Mouse (Mus musculus): ENCODE measurements at regions not wholly inside any gene's neighbourhood (a gene's known extent, or its start where the extent isn't known, plus 50 kb on each side); places are given as distances from the start of the nearest gene placed in this dataset.

- ATAC-seq (ENCODE audit: low FRiP score, low read depth), result no peak
- Histone ChIP-seq H3K4me3 (replicated peaks; ENCODE audit: low read length) (no peak overlapping the region), H3K4me2 (replicated peaks; ENCODE audit: low read depth, low read length, severe bottlenecking) (no peak overlapping the region), H3K27me3 (ENCODE audit: control insufficient read depth, insufficient read depth, low read length) (no peaks in the 10 kb centered on the region), H3K27ac (replicated peaks; ENCODE audit: low read depth, low read length) (no peak overlapping the region), H3K9ac (ENCODE audit: low read depth, low read length, severe bottlenecking) (no peak overlapping the region), H3K36me3 (ENCODE audit: control insufficient read depth, insufficient read depth, low read length) (no peaks in the 10 kb centered on the region), H3K4me1 (ENCODE audit: control insufficient read depth, insufficient read depth, low read length) (no peaks in the 10 kb centered on the region), H3K9me3 (ENCODE audit: control insufficient read depth, low read length) (no peaks in the 10 kb centered on the region)
- WGBS, result 84% methylated on average over 8 of the region's 8 CpGs
- no peak for TF ChIP-seq POLR2A (IDR thresholded peaks at IDR 0.05; ENCODE audit: borderline replicate concordance, extremely low read depth, insufficient read depth, insufficient read length)
- no peak for DNase-seq (ENCODE audit: low spot score)
Measured at GRCm38 (mm10) chr4:97509576-97509975, 263.0 kb upstream of the Nfia start.

DNA sequence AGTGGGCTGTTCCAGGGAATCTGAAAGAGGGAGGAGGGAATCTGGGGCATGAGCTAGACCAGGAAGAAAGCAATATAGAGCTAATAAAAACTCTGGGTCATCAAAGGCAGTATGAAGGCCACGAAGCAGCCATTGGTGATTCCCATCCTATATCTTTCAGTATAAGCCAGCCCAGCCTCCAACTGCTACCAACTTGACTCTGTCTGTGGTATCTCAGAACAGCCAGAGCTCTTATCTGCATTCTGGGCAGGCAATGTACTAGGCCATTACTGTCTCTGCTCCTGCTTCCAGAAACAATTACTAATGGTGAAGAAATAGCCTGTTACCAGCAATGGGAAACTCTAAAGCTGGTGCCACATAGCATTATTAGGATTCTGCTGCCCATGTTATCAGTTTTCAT is 266.8 kb upstream of the Nfia start:
- no peak for TF ChIP-seq POLR2A (IDR thresholded peaks at IDR 0.05; ENCODE audit: borderline replicate concordance, extremely low read depth, insufficient read depth, insufficient read length)
- ATAC-seq (ENCODE audit: low FRiP score, low read depth), result no peak

GRCm38 (mm10) chr4:97491248-97491804 is 281.2 kb upstream of the Nfia start:
- H3K4me2 ChIP-seq (replicated peaks; ENCODE audit: low read depth, low read length, severe bottlenecking), result no peak overlapping the region
- H3K36me3 ChIP-seq (ENCODE audit: control insufficient read depth, insufficient read depth, low read length), result no peaks in the 10 kb centered on the region
- no peak overlapping the region for H3K4me3 ChIP-seq (replicated peaks; ENCODE audit: low read length)
- DNase-seq (ENCODE audit: low spot score) (no peak), ATAC-seq (ENCODE audit: low FRiP score, low read depth) (no peak)
- no peak overlapping the region for H3K9ac ChIP-seq (ENCODE audit: low read depth, low read length, severe bottlenecking)
- no peak overlapping the region for H3K27ac ChIP-seq (replicated peaks; ENCODE audit: low read depth, low read length)
- no peak for TF ChIP-seq POLR2A (IDR thresholded peaks at IDR 0.05; ENCODE audit: borderline replicate concordance, extremely low read depth, insufficient read depth, insufficient read length)
- H3K27me3 ChIP-seq (ENCODE audit: control insufficient read depth, insufficient read depth, low read length), result no peaks in the 10 kb centered on the region
- no peaks in the 10 kb centered on the region for H3K9me3 ChIP-seq (ENCODE audit: control insufficient read depth, low read length)
- WGBS, result 85% methylated on average over 2 of the region's 2 CpGs
- H3K4me1 ChIP-seq (ENCODE audit: control insufficient read depth, insufficient read depth, low read length), result peaks cover 7% of the 10 kb centered on the region; the same call in 1 of the 2 replicates

More for the DNA sequence above, 266.8 kb upstream of the Nfia start:
- H3K4me2 ChIP-seq (replicated peaks; ENCODE audit: low read depth, low read length, severe bottlenecking), result no peak overlapping the region
- no peak overlapping the region for H3K27ac ChIP-seq (replicated peaks; ENCODE audit: low read depth, low read length)
- no peaks in the 10 kb centered on the region for H3K9me3 ChIP-seq (ENCODE audit: control insufficient read depth, low read length)
- H3K4me3 ChIP-seq (replicated peaks; ENCODE audit: low read length), result no peak overlapping the region
- 62% methylated on average over 1 of the region's 1 CpGs for WGBS
- H3K27me3 ChIP-seq (ENCODE audit: control insufficient read depth, insufficient read depth, low read length), result no peaks in the 10 kb centered on the region
- H3K36me3 ChIP-seq (ENCODE audit: control insufficient read depth, insufficient read depth, low read length), result no peaks in the 10 kb centered on the region
- no peaks in the 10 kb centered on the region for H3K4me1 ChIP-seq (ENCODE audit: control insufficient read depth, insufficient read depth, low read length)
- no peak overlapping the region for H3K9ac ChIP-seq (ENCODE audit: low read depth, low read length, severe bottlenecking)
- no peak for DNase-seq (ENCODE audit: low spot score)

GRCm38 (mm10) chr4:97486354-97486753 is 286.2 kb upstream of the Nfia start:
- no peak for DNase-seq (ENCODE audit: low spot score)
- ATAC-seq (ENCODE audit: low FRiP score, low read depth), result no peak
- Histone ChIP-seq H3K9ac (ENCODE audit: low read depth, low read length, severe bottlenecking) (no peak overlapping the region), H3K4me3 (replicated peaks; ENCODE audit: low read length) (no peak overlapping the region), H3K36me3 (ENCODE audit: control insufficient read depth, insufficient read depth, low read length) (no peaks in the 10 kb centered on the region), H3K27me3 (ENCODE audit: control insufficient read depth, insufficient read depth, low read length) (no peaks in the 10 kb centered on the region), H3K27ac (replicated peaks; ENCODE audit: low read depth, low read length) (no peak overlapping the region), H3K9me3 (ENCODE audit: control insufficient read depth, low read length) (no peaks in the 10 kb centered on the region), H3K4me1 (ENCODE audit: control insufficient read depth, insufficient read depth, low read length) (peaks cover 24% of the 10 kb centered on the region), H3K4me2 (replicated peaks; ENCODE audit: low read depth, low read length, severe bottlenecking) (no peak overlapping the region)
- 27% methylated on average over 10 of the region's 10 CpGs for WGBS
- TF ChIP-seq POLR2A (IDR thresholded peaks at IDR 0.05; ENCODE audit: borderline replicate concordance, extremely low read depth, insufficient read depth, insufficient read length), result no peak

GRCm38 (mm10) chr4:97485225-97485624 is 287.3 kb upstream of the Nfia start:
- DNase-seq (ENCODE audit: low spot score) (no peak), ATAC-seq (ENCODE audit: low FRiP score, low read depth) (no peak)
- 86% methylated on average over 3 of the region's 3 CpGs for WGBS
- Histone ChIP-seq H3K9ac (ENCODE audit: low read depth, low read length, severe bottlenecking) (no peak overlapping the region), H3K9me3 (ENCODE audit: control insufficient read depth, low read length) (no peaks in the 10 kb centered on the region), H3K4me3 (replicated peaks; ENCODE audit: low read length) (no peak overlapping the region), H3K27ac (replicated peaks; ENCODE audit: low read depth, low read length) (no peak overlapping the region), H3K4me1 (ENCODE audit: control insufficient read depth, insufficient read depth, low read length) (peaks cover 28% of the 10 kb centered on the region), H3K36me3 (ENCODE audit: control insufficient read depth, insufficient read depth, low read length) (no peaks in the 10 kb centered on the region), H3K4me2 (replicated peaks; ENCODE audit: low read depth, low read length, severe bottlenecking) (no peak overlapping the region), H3K27me3 (ENCODE audit: control insufficient read depth, insufficient read depth, low read length) (no peaks in the 10 kb centered on the region)
- TF ChIP-seq POLR2A (IDR thresholded peaks at IDR 0.05; ENCODE audit: borderline replicate concordance, extremely low read depth, insufficient read depth, insufficient read length), result no peak
